Mouse (Mus musculus) limb, embryonic 14.5 days (tissue): ENCODE measurements around the gene Gm45799. TPM values are rescaled to one million over a fixed set of nuclear protein-coding genes. Genes with fewer than 3 reads are reported as not detected.
A peak's percentile ranks its signal among the peaks of the same experiment; 100 is the strongest.

Source experiments
- ATAC-seq: fragments of 200-750 bp; cut with Nextera tagmentation; 2 replicates; pipeline ENCODE4 v1.8.0; 2017; ENCODE audit warnings: low read depth, moderate number of reproducible peaks, moderate TSS enrichment; ENCODE audit not compliant: low FRiP score
- DNase-seq: peaks from one replicate; pipeline ENCODE4 v3.0.0-alpha.2; 2015; ENCODE audit warnings: low spot score
- H3K27ac ChIP-seq: fragments of 300-500 bp; sonication (generic); replicated peaks from 2 replicates; pipeline ENCODE4 v1.5.1; 2014; ENCODE audit warnings: low read depth, mild to moderate bottlenecking, low read length, moderate library complexity, mixed read lengths
- H3K27me3 ChIP-seq: fragments of 300-500 bp; sonication (generic); 2 replicates; pipeline ENCODE4 v1.6.1; 2014; ENCODE audit warnings: low read length, mixed read lengths; ENCODE audit not compliant: control insufficient read depth, insufficient read depth
- H3K36me3 ChIP-seq: fragments of 300-500 bp; sonication (generic); 2 replicates; pipeline ENCODE4 v1.6.1; 2014; ENCODE audit warnings: mild to moderate bottlenecking, low read length, moderate library complexity, mixed read lengths; ENCODE audit not compliant: control insufficient read depth, insufficient read depth
- H3K4me1 ChIP-seq: fragments of 300-500 bp; sonication (generic); 2 replicates; pipeline ENCODE4 v1.6.1; 2014; ENCODE audit warnings: antibody characterized with exemption, low read length, mixed read lengths; ENCODE audit not compliant: control insufficient read depth, insufficient read depth
- H3K4me2 ChIP-seq: fragments of 300-500 bp; sonication (generic); replicated peaks from 2 replicates; pipeline ENCODE4 v1.6.1; 2014; ENCODE audit warnings: low read depth, mild to moderate bottlenecking, low read length, moderate library complexity; ENCODE audit not compliant: severe bottlenecking
- H3K4me3 ChIP-seq: fragments of 300-500 bp; sonication (generic); replicated peaks from 2 replicates; pipeline ENCODE4 v1.5.1; 2014; ENCODE audit warnings: low read length
- H3K9ac ChIP-seq: fragments of 300-500 bp; sonication (generic); 2 replicates; pipeline ENCODE4 v1.6.1; 2014; ENCODE audit warnings: mild to moderate bottlenecking, low read depth, low read length, moderate library complexity; ENCODE audit not compliant: severe bottlenecking
- H3K9me3 ChIP-seq: fragments of 300-500 bp; sonication (generic); 2 replicates; pipeline ENCODE4 v1.6.1; 2016; ENCODE audit warnings: low read length; ENCODE audit not compliant: control insufficient read depth
- POLR2A ChIP-seq: fragments of 200-500 bp; IDR thresholded peaks from 2 replicates; pipeline ENCODE4 v1.8.0; 2012; ENCODE audit warnings: inconsistent platforms, mild to moderate bottlenecking, moderate library complexity, borderline replicate concordance; ENCODE audit not compliant: insufficient read depth, insufficient read length; ENCODE audit errors: extremely low read depth
- WGBS: fragments of 180-500 bp; shearing (Covaris S2); extraction: QIAGEN DNeasy Blood & Tissue Kit; methylation state at CpG from one replicate; pipeline ENCODE4 v1.1.7; 2014; 5-methylcytosine and 5-hydroxymethylcytosine counted together
- polyA plus RNA-seq, 2 experiments: library from polyadenylated mRNA; depleted of rRNA in 1 of 2; stranded (reverse) in 1 of 2; unstranded in 1 of 2; fragments of >200 nt; fragmentation: Nextera tagmentation in 1 of 2; extraction: Ambion mirVana in 1 of 2; gene quantifications; 2 replicates each; pipeline versions ENCODE4 v1.2.1 to v1.2.3; 2012 to 2014

The Gm45799 gene
- polyA plus RNA-seq, 2 experiments: 40.4 to 186 TPM

DNA sequence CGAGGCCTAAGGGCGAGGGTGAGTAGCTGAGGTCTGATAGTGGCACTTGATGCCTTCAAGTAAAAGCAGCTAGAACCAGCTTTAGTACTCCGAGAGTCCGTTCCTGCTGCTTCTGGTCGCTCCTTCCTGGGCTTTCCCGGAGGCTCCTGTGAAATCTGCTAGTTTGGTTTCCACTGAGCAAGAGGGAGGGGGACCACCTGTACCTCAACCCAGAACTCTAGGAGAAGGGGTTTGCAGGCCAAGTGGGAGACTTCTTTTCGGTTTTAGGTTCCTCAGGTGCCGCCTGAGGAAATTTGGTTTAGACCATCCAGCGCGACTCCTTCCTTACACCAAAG lies 6.6 kb upstream of the Gm45799 start:
- H3K27ac ChIP-seq: peak overlapping the region; percentile 35
- peaks cover 15% of the 10 kb centered on the region for H3K4me1 ChIP-seq
- DNase-seq (no peak), ATAC-seq (peak; percentile 59; the same call in 1 of the 2 replicates)
- peaks cover 24% of the 10 kb centered on the region for H3K36me3 ChIP-seq
- peak overlapping the region; percentile 81 for H3K4me3 ChIP-seq
- H3K4me2 ChIP-seq: peak overlapping the region; percentile 67
- peak overlapping the region; percentile 82 for H3K9ac ChIP-seq
- no peaks in the 10 kb centered on the region for H3K9me3 ChIP-seq
- 3% methylated on average over 10 of the region's 10 CpGs for WGBS
- TF ChIP-seq POLR2A: 0 out of 2 replicates have a peak, but pooled peaks have one; percentile 42
- H3K27me3 ChIP-seq: no peaks in the 10 kb centered on the region

GRCm38 (mm10) chr7:105634272-105634920 lies 6.0 kb upstream of the Gm45799 start:
- H3K27me3 ChIP-seq: no peaks in the 10 kb centered on the region
- H3K36me3 ChIP-seq: peaks cover 24% of the 10 kb centered on the region
- H3K27ac ChIP-seq: 0 out of 2 replicates have a peak overlapping the region, but pooled peaks have one; percentile 35
- H3K4me1 ChIP-seq: peaks cover 18% of the 10 kb centered on the region
- peak overlapping the region; percentile 67 for H3K4me2 ChIP-seq
- 40% methylated on average over 9 of the region's 9 CpGs for WGBS
- peak overlapping the region; percentile 82; the same call in 1 of the 2 replicates for H3K9ac ChIP-seq
- peak overlapping the region; percentile 81 for H3K4me3 ChIP-seq
- no peaks in the 10 kb centered on the region for H3K9me3 ChIP-seq
- ATAC-seq (no peak), DNase-seq (no peak)
- no peak for TF ChIP-seq POLR2A

GRCm38 (mm10) chr7:105635726-105636125 lies 4.6 kb upstream of the Gm45799 start:
- Histone ChIP-seq H3K36me3 (peaks cover 24% of the 10 kb centered on the region), H3K4me1 (peaks cover 22% of the 10 kb centered on the region), H3K4me3 (no peak overlapping the region), H3K9me3 (no peaks in the 10 kb centered on the region), H3K27me3 (no peaks in the 10 kb centered on the region), H3K27ac (no peak overlapping the region), H3K4me2 (no peak overlapping the region), H3K9ac (no peak overlapping the region)
- no peak for DNase-seq
- 100% methylated on average over 2 of the region's 2 CpGs for WGBS
- no peak for ATAC-seq
- no peak for TF ChIP-seq POLR2A

GRCm38 (mm10) chr7:105638776-105639175 lies 1.6 kb upstream of the Gm45799 start:
- Histone ChIP-seq H3K36me3 (peaks cover 39% of the 10 kb centered on the region), H3K9ac (no peak overlapping the region), H3K27ac (no peak overlapping the region), H3K9me3 (no peaks in the 10 kb centered on the region), H3K4me2 (no peak overlapping the region), H3K4me1 (peaks cover 20% of the 10 kb centered on the region), H3K27me3 (no peaks in the 10 kb centered on the region), H3K4me3 (no peak overlapping the region)
- no peak for TF ChIP-seq POLR2A
- ATAC-seq: no peak
- DNase-seq: no peak
- WGBS: 95% methylated on average over 6 of the region's 6 CpGs

- H3K9me3 ChIP-seq: no peaks in the 10 kb centered on the region
- ATAC-seq (no peak), DNase-seq (no peak)
- H3K36me3 ChIP-seq: peaks cover 44% of the 10 kb centered on the region
- H3K4me1 ChIP-seq: peaks cover 16% of the 10 kb centered on the region
- no peak overlapping the region for H3K27ac ChIP-seq
- peak overlapping the region; percentile 93 for H3K4me2 ChIP-seq
- peak overlapping the region; percentile 82 for H3K9ac ChIP-seq
- no peaks in the 10 kb centered on the region for H3K27me3 ChIP-seq
- no peak for TF ChIP-seq POLR2A
- peak overlapping the region; percentile 77 for H3K4me3 ChIP-seq
- WGBS: 79% methylated on average over 9 of the region's 9 CpGs
Measured at GRCm38 (mm10) chr7:105639304-105639703, 1.0 kb upstream of the Gm45799 start.

DNA sequence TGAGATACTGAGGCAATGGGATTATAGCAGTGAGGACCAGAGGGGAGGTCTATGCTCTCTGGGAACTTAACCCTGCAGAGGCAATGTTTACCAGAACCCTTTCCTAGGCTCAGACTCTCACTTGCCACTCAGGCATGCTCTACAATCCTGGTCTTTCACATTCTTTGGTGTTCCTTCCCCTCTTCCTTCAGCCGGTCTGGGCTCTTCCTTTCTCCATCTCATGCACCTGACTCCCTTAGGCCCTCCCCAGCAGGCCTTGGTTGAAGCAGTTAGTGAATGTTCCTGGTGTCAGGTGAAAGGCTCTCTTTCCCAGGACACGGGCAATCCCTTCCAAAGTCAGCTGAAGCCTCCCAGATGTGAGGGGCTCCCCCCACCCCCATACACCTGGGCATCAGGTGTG lies 596 bp upstream of the Gm45799 start, which contains the start of gene Timm10b:
Gene Timm10b (plus strand): TSS at position 301 of the 400 bp plus-strand sequence.
- Histone ChIP-seq H3K27me3 (no peaks in the 10 kb centered on the region), H3K9ac (peak within 1 kb of the TSS; percentile 82), H3K27ac (peak within 1 kb of the TSS; percentile 87), H3K4me3 (peak within 1 kb of the TSS; percentile 77), H3K36me3 (peaks cover 44% of the 10 kb centered on the region), H3K4me1 (peaks cover 14% of the 10 kb centered on the region; the same call in 1 of the 2 replicates), H3K4me2 (peak within 1 kb of the TSS; percentile 93), H3K9me3 (no peaks in the 10 kb centered on the region)
- no peak for ATAC-seq
- WGBS: 4% methylated on average over 2 of the region's 2 CpGs
- no peak for DNase-seq
- no peak for TF ChIP-seq POLR2A
